Mouse (Mus musculus) embryonic stem cell, embryonic (primary cell): ENCODE data around the gene Col3a1.

ENCODE experiments used
- CTCF ChIA-PET, 4 experiments: fragments of 300-600 bp in 2 of 4; fragments of 350-600 bp in 2 of 4; sonication (Branson Sonifier 250); formaldehyde crosslinking; loops; one replicate each; lab custom pipeline; 2022; ENCODE audit warnings: inconsistent platforms in 2 of 4; lab: Charles Lee
- POLR2A ChIA-PET, 4 experiments: fragments of 300-600 bp in 2 of 4; fragments of 350-600 bp in 2 of 4; sonication (Branson Sonifier 250); formaldehyde crosslinking; loops; one replicate each; lab custom pipeline; 2022; ENCODE audit warnings: antibody characterized with exemption in 4 of 4, inconsistent platforms in 1 of 4; lab: Charles Lee

Gene Col3a1

GRCm38 (mm10) chr1:45363274-45363673 is 51.9 kb downstream of the Col3a1 start:
- ChIA-PET CTCF (no interaction called here), POLR2A (no interaction called here)

GRCm38 (mm10) chr1:45365427-45365826 is 54.1 kb downstream of the Col3a1 start:
- POLR2A ChIA-PET, result no interaction called here
- CTCF ChIA-PET, result no interaction called here

- ChIA-PET CTCF (no interaction called here), POLR2A (no interaction called here)
Observed at GRCm38 (mm10) chr1:45379992-45380690, 68.8 kb downstream of the Col3a1 start.

GRCm38 (mm10) chr1:45381866-45382265 is 70.5 kb downstream of the Col3a1 start:
- POLR2A ChIA-PET, result no interaction called here
- CTCF ChIA-PET, result no interaction called here
